Mouse (Mus musculus): ENCODE results near the gene Evi2a.

DNA sequence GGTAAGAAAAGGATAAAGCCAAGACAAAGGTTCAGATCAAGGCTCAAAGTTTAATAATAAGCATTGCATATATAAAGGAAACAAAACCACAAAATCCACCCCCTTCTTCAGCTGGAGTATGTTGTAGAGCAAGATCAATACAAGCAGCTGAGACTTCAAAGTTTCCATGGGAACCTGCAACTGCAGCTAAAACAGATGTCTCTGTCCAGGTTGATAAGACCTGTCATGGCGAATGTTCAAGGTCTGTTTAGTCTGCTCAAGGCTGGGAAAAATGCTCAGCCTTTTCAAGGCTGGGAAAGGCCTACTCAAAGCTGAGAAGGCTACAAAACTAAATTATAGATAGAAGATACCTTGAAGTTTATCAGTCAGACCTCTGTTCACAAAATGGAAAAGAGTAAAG is 22.2 kb upstream of the Evi2a start:
- TF ChIP-seq CTCF (IDR thresholded peaks at IDR 0.05; ENCODE audit: low read depth), result no peak
- no peak for TF ChIP-seq EP300 (IDR thresholded peaks at IDR 0.05; ENCODE audit: low read depth)

All from heart, postnatal 0 days (tissue).